Mouse (Mus musculus): ENCODE data around the gene Rps17. TPM values are rescaled to one million over a fixed set of nuclear protein-coding genes. Genes with fewer than 3 reads are reported as not detected.

Rps17 gene
- polyA plus RNA-seq (2014; fragmentation: Illumina TruSeq; extraction: RNeasy Lipid Tissue Mini Kit (QIAGEN cat#74804); ENCODE audit: low read depth, low replicate concordance): 196 TPM

GRCm38 (mm10) chr7:81344544-81345446, at the start of gene Rps17:
TSS of gene Rps17 (minus strand) at chr7:81345254.

Other genes starting within 250 kb of the Rps17 start
- gene Slc28a1, start 230.5 kb downstream of the Rps17 start, polyA plus RNA-seq (2014; fragmentation: Illumina TruSeq; extraction: RNeasy Lipid Tissue Mini Kit (QIAGEN cat#74804); ENCODE audit: low read depth, low replicate concordance): not detected
- 84.0 TPM for gene Pde8a, start 131.7 kb downstream of the Rps17 start, polyA plus RNA-seq (2014; fragmentation: Illumina TruSeq; extraction: RNeasy Lipid Tissue Mini Kit (QIAGEN cat#74804); ENCODE audit: low read depth, low replicate concordance)
- gene Cpeb1, start 110.2 kb upstream of the Rps17 start, polyA plus RNA-seq (2014; fragmentation: Illumina TruSeq; extraction: RNeasy Lipid Tissue Mini Kit (QIAGEN cat#74804); ENCODE audit: low read depth, low replicate concordance): 43.9 TPM
- gene Ap3b2, start 148.7 kb upstream of the Rps17 start, polyA plus RNA-seq (2014; fragmentation: Illumina TruSeq; extraction: RNeasy Lipid Tissue Mini Kit (QIAGEN cat#74804); ENCODE audit: low read depth, low replicate concordance): 1.9 TPM
- not detected for gene BC048679, start 153.0 kb upstream of the Rps17 start, polyA plus RNA-seq (2014; fragmentation: Illumina TruSeq; extraction: RNeasy Lipid Tissue Mini Kit (QIAGEN cat#74804); ENCODE audit: low read depth, low replicate concordance)
- 1.2 TPM for gene Fsd2, start 221.7 kb upstream of the Rps17 start, polyA plus RNA-seq (2014; fragmentation: Illumina TruSeq; extraction: RNeasy Lipid Tissue Mini Kit (QIAGEN cat#74804); ENCODE audit: low read depth, low replicate concordance)
- 12.7 TPM for gene Whamm, start 226.0 kb upstream of the Rps17 start, polyA plus RNA-seq (2014; fragmentation: Illumina TruSeq; extraction: RNeasy Lipid Tissue Mini Kit (QIAGEN cat#74804); ENCODE audit: low read depth, low replicate concordance)

All from adrenal gland, adult 10 weeks (tissue).